Mouse (Mus musculus) forebrain, embryonic 12.5 days (tissue): ENCODE data around the gene Msl3l2. TPM values are rescaled to one million over a fixed set of nuclear protein-coding genes. Genes with fewer than 3 reads are reported as not detected.

Source experiments
- ATAC-seq: fragments of 200-750 bp; cut with Nextera tagmentation; 2 replicates; pipeline ENCODE4 v1.8.0; 2017; ENCODE audit warnings: moderate TSS enrichment; ENCODE audit not compliant: low FRiP score
- H3K27ac ChIP-seq: fragments of 300-500 bp; sonication (generic); 2 replicates; pipeline ENCODE4 v1.5.1; 2016; ENCODE audit warnings: mild to moderate bottlenecking
- H3K27me3 ChIP-seq: fragments of 300-500 bp; sonication (generic); 2 replicates; pipeline ENCODE4 v1.6.1; 2016; ENCODE audit warnings: mild to moderate bottlenecking
- H3K36me3 ChIP-seq: fragments of 300-500 bp; sonication (generic); replicated peaks from 2 replicates; pipeline ENCODE4 v1.6.1; 2016; ENCODE audit warnings: mild to moderate bottlenecking
- H3K4me1 ChIP-seq: fragments of 300-500 bp; sonication (generic); 2 replicates; pipeline ENCODE4 v1.6.1; 2016
- H3K4me2 ChIP-seq: fragments of 300-500 bp; sonication (generic); 2 replicates; pipeline ENCODE4 v1.6.1; 2016; ENCODE audit warnings: mild to moderate bottlenecking, moderate library complexity
- H3K4me3 ChIP-seq: fragments of 300-500 bp; sonication (generic); replicated peaks from 2 replicates; pipeline ENCODE4 v1.5.1; 2016; ENCODE audit warnings: mild to moderate bottlenecking
- H3K9ac ChIP-seq: fragments of 300-500 bp; sonication (generic); 2 replicates; pipeline ENCODE4 v1.6.1; 2016; ENCODE audit warnings: mild to moderate bottlenecking
- H3K9me3 ChIP-seq: fragments of 300-500 bp; sonication (generic); 2 replicates; pipeline ENCODE4 v1.6.1; 2016
- WGBS: fragments of 180-500 bp; shearing (Covaris S2); methylation state at CpG from one replicate; pipeline ENCODE4 v1.1.7; 2016; 5-methylcytosine and 5-hydroxymethylcytosine counted together
- polyA plus RNA-seq: library from polyadenylated mRNA; unstranded; fragments of >200 nt; fragmentation: Nextera tagmentation; extraction: Ambion mirVana; gene quantifications from 2 replicates; pipeline ENCODE4 v1.2.1, GENCODE M21; 2016

Gene Msl3l2
- polyA plus RNA-seq, 1 experiment from 2014 or later = 10.3 TPM

- Histone ChIP-seq H3K27me3 (no peaks in the 10 kb centered on the region), H3K9me3 (no peaks in the 10 kb centered on the region), H3K4me3 (no peak overlapping the region), H3K4me2 (no peak overlapping the region), H3K27ac (no peak overlapping the region), H3K4me1 (no peaks in the 10 kb centered on the region), H3K36me3 (no peaks in the 10 kb centered on the region), H3K9ac (no peak overlapping the region)
- 84% methylated on average over 1 of the region's 1 CpGs for WGBS
- ATAC-seq = no peak
These were observed 20.3 kb downstream of the Msl3l2 start for GRCm38 (mm10) chr10:56126972-56127371.

GRCm38 (mm10) chr10:56129642-56130041 lies 22.9 kb downstream of the Msl3l2 start:
- no peaks in the 10 kb centered on the region for H3K36me3 ChIP-seq
- no peaks in the 10 kb centered on the region for H3K27me3 ChIP-seq
- H3K4me2 ChIP-seq = no peak overlapping the region
- H3K4me3 ChIP-seq = no peak overlapping the region
- WGBS = 82% methylated on average over 2 of the region's 2 CpGs
- no peaks in the 10 kb centered on the region for H3K9me3 ChIP-seq
- H3K9ac ChIP-seq = no peak overlapping the region
- ATAC-seq = no peak
- H3K27ac ChIP-seq = no peak overlapping the region
- H3K4me1 ChIP-seq = no peaks in the 10 kb centered on the region

GRCm38 (mm10) chr10:56137191-56137590 lies 30.5 kb downstream of the Msl3l2 start:
- 94% methylated on average over 5 of the region's 5 CpGs for WGBS
- no peak for ATAC-seq
- no peak overlapping the region for H3K4me2 ChIP-seq
- H3K27ac ChIP-seq = no peak overlapping the region
- no peaks in the 10 kb centered on the region for H3K4me1 ChIP-seq
- no peak overlapping the region for H3K4me3 ChIP-seq
- no peak overlapping the region for H3K9ac ChIP-seq
- H3K27me3 ChIP-seq = no peaks in the 10 kb centered on the region
- no peaks in the 10 kb centered on the region for H3K36me3 ChIP-seq
- H3K9me3 ChIP-seq = no peaks in the 10 kb centered on the region

- H3K9ac ChIP-seq = no peak overlapping the region
- no peak overlapping the region for H3K27ac ChIP-seq
- no peaks in the 10 kb centered on the region for H3K4me1 ChIP-seq
- no peak overlapping the region for H3K4me3 ChIP-seq
- ATAC-seq = no peak
- no peaks in the 10 kb centered on the region for H3K9me3 ChIP-seq
- no peaks in the 10 kb centered on the region for H3K27me3 ChIP-seq
- WGBS = 93% methylated on average over 3 of the region's 3 CpGs
- no peaks in the 10 kb centered on the region; the same call in 1 of the 2 replicates for H3K36me3 ChIP-seq
- H3K4me2 ChIP-seq = no peak overlapping the region
These were observed 42.2 kb downstream of the Msl3l2 start for GRCm38 (mm10) chr10:56148920-56149319.

GRCm38 (mm10) chr10:56156956-56157355 lies 50.2 kb downstream of the Msl3l2 start:
- Histone ChIP-seq H3K27me3 (no peaks in the 10 kb centered on the region), H3K9ac (no peak overlapping the region), H3K4me1 (0 out of 2 replicates have a peak, but pooled peaks cover 4% of the 10 kb centered on the region), H3K4me2 (no peak overlapping the region), H3K36me3 (no peaks in the 10 kb centered on the region; the same call in 1 of the 2 replicates), H3K27ac (no peak overlapping the region), H3K4me3 (no peak overlapping the region), H3K9me3 (no peaks in the 10 kb centered on the region)
- WGBS = 92% methylated on average over 3 of the region's 3 CpGs
- ATAC-seq = no peak

- no peak overlapping the region for H3K4me2 ChIP-seq
- WGBS = 22% methylated on average over 3 of the region's 3 CpGs
- peak; percentile 55; the same call in 1 of the 2 replicates for ATAC-seq
- 0 out of 2 replicates have a peak, but pooled peaks cover 4% of the 10 kb centered on the region for H3K4me1 ChIP-seq
- H3K9me3 ChIP-seq = no peaks in the 10 kb centered on the region
- no peak overlapping the region for H3K4me3 ChIP-seq
- H3K36me3 ChIP-seq = no peaks in the 10 kb centered on the region
- H3K27me3 ChIP-seq = no peaks in the 10 kb centered on the region
- H3K9ac ChIP-seq = no peak overlapping the region
- H3K27ac ChIP-seq = no peak overlapping the region
These were observed 51.5 kb downstream of the Msl3l2 start for GRCm38 (mm10) chr10:56158207-56158606.

GRCm38 (mm10) chr10:56158748-56159147 lies 52.0 kb downstream of the Msl3l2 start:
- Histone ChIP-seq H3K27me3 (no peaks in the 10 kb centered on the region), H3K36me3 (no peaks in the 10 kb centered on the region), H3K9me3 (no peaks in the 10 kb centered on the region), H3K4me1 (0 out of 2 replicates have a peak, but pooled peaks cover 4% of the 10 kb centered on the region), H3K27ac (no peak overlapping the region), H3K4me2 (no peak overlapping the region), H3K4me3 (no peak overlapping the region), H3K9ac (no peak overlapping the region)
- 18% methylated on average over 2 of the region's 2 CpGs for WGBS
- 0 out of 2 replicates have a peak, but pooled peaks have one; percentile 39 for ATAC-seq

GRCm38 (mm10) chr10:56164411-56164810 lies 57.7 kb downstream of the Msl3l2 start:
- ATAC-seq = no peak

GRCm38 (mm10) chr10:56165758-56166157 lies 59.0 kb downstream of the Msl3l2 start:
- 85% methylated on average over 4 of the region's 4 CpGs for WGBS
- Histone ChIP-seq H3K4me1 (no peaks in the 10 kb centered on the region), H3K4me3 (no peak overlapping the region), H3K36me3 (no peaks in the 10 kb centered on the region), H3K27ac (no peak overlapping the region), H3K9me3 (no peaks in the 10 kb centered on the region), H3K4me2 (no peak overlapping the region), H3K9ac (no peak overlapping the region), H3K27me3 (no peaks in the 10 kb centered on the region)
- no peak for ATAC-seq

More at GRCm38 (mm10) chr10:56164411-56164810, 57.7 kb downstream of the Msl3l2 start:
- Histone ChIP-seq H3K4me2 (no peak overlapping the region), H3K27ac (no peak overlapping the region), H3K9me3 (no peaks in the 10 kb centered on the region), H3K36me3 (no peaks in the 10 kb centered on the region), H3K9ac (no peak overlapping the region), H3K27me3 (no peaks in the 10 kb centered on the region), H3K4me1 (no peaks in the 10 kb centered on the region), H3K4me3 (no peak overlapping the region)
- 67% methylated on average over 3 of the region's 3 CpGs for WGBS

Other genes starting within 250 kb of the Msl3l2 start
- 4.5 and 5.0 TPM in 2 replicates for gene Tbc1d32, start 121.8 kb downstream of the Msl3l2 start, polyA plus RNA-seq